Mouse (Mus musculus) ES-E14 (cell line): Measurements from ENCODE around the gene Fam173a.

Source experiments
- CHD2 ChIP-seq: IDR thresholded peaks from 2 replicates; pipeline ENCODE4 v1.6.1; 2014; ENCODE audit warnings: mild to moderate bottlenecking, low read depth, low read length, inconsistent platforms
- MAFK ChIP-seq: IDR thresholded peaks from 2 replicates; pipeline ENCODE4 v1.6.1; 2014; ENCODE audit warnings: mild to moderate bottlenecking, low read depth, low read length, inconsistent platforms; ENCODE audit not compliant: insufficient read depth
- ZC3H11A ChIP-seq: IDR thresholded peaks from 2 replicates; pipeline ENCODE4 v1.6.1; 2012; ENCODE audit warnings: low read depth, mild to moderate bottlenecking, inconsistent platforms, low read length, borderline replicate concordance
- ZNF384 ChIP-seq: IDR thresholded peaks from 2 replicates; pipeline ENCODE4 v1.6.1; 2012; ENCODE audit warnings: low read depth, low read length, inconsistent platforms

DNA sequence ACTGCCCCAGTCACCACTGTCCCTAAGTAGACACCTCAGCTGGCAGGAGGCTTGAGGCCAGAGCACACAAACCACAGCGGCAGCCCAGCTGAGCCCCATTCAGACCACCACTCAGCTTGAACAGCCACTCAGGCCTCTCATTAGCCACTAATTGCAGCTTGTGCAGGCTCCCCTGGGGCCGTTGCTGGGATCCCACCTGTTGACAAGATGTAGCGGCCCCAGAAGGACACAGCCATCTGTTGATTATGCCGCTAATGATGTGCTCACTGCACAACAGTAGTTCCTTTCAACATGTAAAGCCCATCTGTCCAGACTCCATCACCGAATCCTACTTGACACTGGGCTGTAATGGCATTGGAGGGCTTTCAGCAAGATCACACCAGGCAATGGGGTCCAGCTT is 26.8 kb downstream of the Fam173a start:
- TF ChIP-seq ZC3H11A (no peak), ZNF384 (no peak), CHD2 (no peak), MAFK (no peak)
